Mouse (Mus musculus): ENCODE measurements around the gene Epop. TPM values are rescaled to one million over a fixed set of nuclear protein-coding genes. Genes with fewer than 3 reads are reported as not detected.
A peak's percentile ranks its signal among the peaks of the same experiment; 100 is the strongest.

Epop gene
- 9.0 and 9.7 TPM in 2 replicates for polyA plus RNA-seq (2014; fragmentation: Nextera tagmentation; extraction: Ambion mirVana)

GRCm38 (mm10) chr11:97629576-97629975 is at the start of gene Epop:
TSS of gene Epop (minus strand) at chr11:97629702.
- Histone ChIP-seq H3K9me3 (replicated peaks; ENCODE audit: control insufficient read depth, low read length) (no peaks in the 10 kb centered on the region), H3K4me3 (ENCODE audit: low read depth, low read length) (peak within 1 kb of the TSS; percentile 69), H3K4me2 (ENCODE audit: low read depth, low read length) (peak within 1 kb of the TSS; percentile 83), H3K36me3 (replicated peaks; ENCODE audit: control insufficient read depth, insufficient read depth, low read depth, low read length) (no peaks in the 10 kb centered on the region), H3K9ac (replicated peaks; ENCODE audit: low read length) (peak within 1 kb of the TSS; percentile 82), H3K4me1 (ENCODE audit: control insufficient read depth, insufficient read depth, low read length) (peaks cover 19% of the 10 kb centered on the region), H3K27ac (replicated peaks; ENCODE audit: low read depth, low read length) (no peak within 1 kb of the TSS), H3K27me3 (ENCODE audit: control insufficient read depth, insufficient read depth, low read length) (peaks cover 40% of the 10 kb centered on the region)
- WGBS = under 1% methylated on average over 39 of the region's 47 CpGs
- DNase-seq (ENCODE audit: low spot score) (peak; percentile 94), ATAC-seq (replicated peaks; ENCODE audit: insufficient number of reproducible peaks, low FRiP score, low TSS enrichment, low read depth) (peak; percentile 81)

- no peak overlapping the region for H3K9ac ChIP-seq (replicated peaks; ENCODE audit: low read length)
Observed at GRCm38 (mm10) chr11:97678301-97678700, 48.8 kb upstream of the Epop start.

GRCm38 (mm10) chr11:97677842-97678241 is 48.3 kb upstream of the Epop start:
- Histone ChIP-seq H3K27me3 (ENCODE audit: control insufficient read depth, insufficient read depth, low read length) (no peaks in the 10 kb centered on the region), H3K9ac (replicated peaks; ENCODE audit: low read length) (no peak overlapping the region), H3K4me3 (ENCODE audit: low read depth, low read length) (no peak overlapping the region), H3K9me3 (replicated peaks; ENCODE audit: control insufficient read depth, low read length) (no peaks in the 10 kb centered on the region), H3K4me2 (ENCODE audit: low read depth, low read length) (no peak overlapping the region), H3K27ac (replicated peaks; ENCODE audit: low read depth, low read length) (no peak overlapping the region), H3K4me1 (ENCODE audit: control insufficient read depth, insufficient read depth, low read length) (no peaks in the 10 kb centered on the region), H3K36me3 (replicated peaks; ENCODE audit: control insufficient read depth, insufficient read depth, low read depth, low read length) (peaks cover 20% of the 10 kb centered on the region)
- DNase-seq (ENCODE audit: low spot score) = no peak
- no peak for ATAC-seq (replicated peaks; ENCODE audit: insufficient number of reproducible peaks, low FRiP score, low TSS enrichment, low read depth)
- 47% methylated on average over 8 of the region's 8 CpGs for WGBS

More at GRCm38 (mm10) chr11:97678301-97678700, 48.8 kb upstream of the Epop start:
- H3K4me2 ChIP-seq (ENCODE audit: low read depth, low read length) = no peak overlapping the region
- WGBS = 72% methylated on average over 15 of the region's 15 CpGs
- H3K4me1 ChIP-seq (ENCODE audit: control insufficient read depth, insufficient read depth, low read length) = no peaks in the 10 kb centered on the region
- no peaks in the 10 kb centered on the region for H3K27me3 ChIP-seq (ENCODE audit: control insufficient read depth, insufficient read depth, low read length)
- no peak for ATAC-seq (replicated peaks; ENCODE audit: insufficient number of reproducible peaks, low FRiP score, low TSS enrichment, low read depth)
- no peak overlapping the region for H3K4me3 ChIP-seq (ENCODE audit: low read depth, low read length)
- no peak overlapping the region for H3K27ac ChIP-seq (replicated peaks; ENCODE audit: low read depth, low read length)
- DNase-seq (ENCODE audit: low spot score) = no peak
- peaks cover 17% of the 10 kb centered on the region for H3K36me3 ChIP-seq (replicated peaks; ENCODE audit: control insufficient read depth, insufficient read depth, low read depth, low read length)
- H3K9me3 ChIP-seq (replicated peaks; ENCODE audit: control insufficient read depth, low read length) = no peaks in the 10 kb centered on the region

- WGBS = 65% methylated on average over 15 of the region's 15 CpGs
- Histone ChIP-seq H3K9me3 (replicated peaks; ENCODE audit: control insufficient read depth, low read length) (no peaks in the 10 kb centered on the region), H3K27ac (replicated peaks; ENCODE audit: low read depth, low read length) (no peak overlapping the region), H3K4me1 (ENCODE audit: control insufficient read depth, insufficient read depth, low read length) (no peaks in the 10 kb centered on the region), H3K4me2 (ENCODE audit: low read depth, low read length) (no peak overlapping the region), H3K9ac (replicated peaks; ENCODE audit: low read length) (no peak overlapping the region), H3K27me3 (ENCODE audit: control insufficient read depth, insufficient read depth, low read length) (no peaks in the 10 kb centered on the region), H3K4me3 (ENCODE audit: low read depth, low read length) (no peak overlapping the region), H3K36me3 (replicated peaks; ENCODE audit: control insufficient read depth, insufficient read depth, low read depth, low read length) (peaks cover 24% of the 10 kb centered on the region)
- DNase-seq (ENCODE audit: low spot score) (no peak), ATAC-seq (replicated peaks; ENCODE audit: insufficient number of reproducible peaks, low FRiP score, low TSS enrichment, low read depth) (no peak)
Observed at GRCm38 (mm10) chr11:97677381-97677780, 47.9 kb upstream of the Epop start.

- Histone ChIP-seq H3K9me3 (replicated peaks; ENCODE audit: control insufficient read depth, low read length) (no peaks in the 10 kb centered on the region), H3K4me1 (ENCODE audit: control insufficient read depth, insufficient read depth, low read length) (no peaks in the 10 kb centered on the region), H3K27me3 (ENCODE audit: control insufficient read depth, insufficient read depth, low read length) (no peaks in the 10 kb centered on the region), H3K4me2 (ENCODE audit: low read depth, low read length) (no peak overlapping the region), H3K36me3 (replicated peaks; ENCODE audit: control insufficient read depth, insufficient read depth, low read depth, low read length) (peaks cover 25% of the 10 kb centered on the region), H3K27ac (replicated peaks; ENCODE audit: low read depth, low read length) (no peak overlapping the region), H3K4me3 (ENCODE audit: low read depth, low read length) (no peak overlapping the region), H3K9ac (replicated peaks; ENCODE audit: low read length) (no peak overlapping the region)
- WGBS = 85% methylated on average over 15 of the region's 15 CpGs
- DNase-seq (ENCODE audit: low spot score) (no peak), ATAC-seq (replicated peaks; ENCODE audit: insufficient number of reproducible peaks, low FRiP score, low TSS enrichment, low read depth) (no peak)
Observed at GRCm38 (mm10) chr11:97676050-97676754, 46.7 kb upstream of the Epop start.

- 82% methylated on average over 11 of the region's 11 CpGs for WGBS
- Histone ChIP-seq H3K27ac (replicated peaks; ENCODE audit: low read depth, low read length) (no peak overlapping the region), H3K9ac (replicated peaks; ENCODE audit: low read length) (no peak overlapping the region), H3K4me3 (ENCODE audit: low read depth, low read length) (no peak overlapping the region), H3K36me3 (replicated peaks; ENCODE audit: control insufficient read depth, insufficient read depth, low read depth, low read length) (peaks cover 28% of the 10 kb centered on the region), H3K4me1 (ENCODE audit: control insufficient read depth, insufficient read depth, low read length) (no peaks in the 10 kb centered on the region; the same call in none of the 2 replicates), H3K27me3 (ENCODE audit: control insufficient read depth, insufficient read depth, low read length) (no peaks in the 10 kb centered on the region), H3K4me2 (ENCODE audit: low read depth, low read length) (no peak overlapping the region), H3K9me3 (replicated peaks; ENCODE audit: control insufficient read depth, low read length) (no peaks in the 10 kb centered on the region)
- ATAC-seq (replicated peaks; ENCODE audit: insufficient number of reproducible peaks, low FRiP score, low TSS enrichment, low read depth) (no peak), DNase-seq (ENCODE audit: low spot score) (no peak)
Observed at GRCm38 (mm10) chr11:97673148-97673547, 43.6 kb upstream of the Epop start.

- Histone ChIP-seq H3K4me3 (ENCODE audit: low read depth, low read length) (no peak overlapping the region), H3K4me1 (ENCODE audit: control insufficient read depth, insufficient read depth, low read length) (no peaks in the 10 kb centered on the region; the same call in none of the 2 replicates), H3K4me2 (ENCODE audit: low read depth, low read length) (no peak overlapping the region), H3K27ac (replicated peaks; ENCODE audit: low read depth, low read length) (no peak overlapping the region), H3K27me3 (ENCODE audit: control insufficient read depth, insufficient read depth, low read length) (no peaks in the 10 kb centered on the region), H3K9me3 (replicated peaks; ENCODE audit: control insufficient read depth, low read length) (no peaks in the 10 kb centered on the region), H3K9ac (replicated peaks; ENCODE audit: low read length) (no peak overlapping the region), H3K36me3 (replicated peaks; ENCODE audit: control insufficient read depth, insufficient read depth, low read depth, low read length) (peaks cover 28% of the 10 kb centered on the region)
- DNase-seq (ENCODE audit: low spot score) (no peak), ATAC-seq (replicated peaks; ENCODE audit: insufficient number of reproducible peaks, low FRiP score, low TSS enrichment, low read depth) (no peak)
- 25% methylated on average over 2 of the region's 2 CpGs for WGBS
Observed at GRCm38 (mm10) chr11:97671177-97671527, 41.6 kb upstream of the Epop start.

Measured in embryonic facial prominence, embryonic 11.5 days (tissue).